Mouse (Mus musculus) liver, embryonic 14.5 days (tissue): ENCODE results near the gene Celf1. TPM values are rescaled to one million over a fixed set of nuclear protein-coding genes. Genes with fewer than 3 reads are reported as not detected.

Experiments used
- ATAC-seq: fragments of 200-750 bp; cut with Nextera tagmentation; 2 replicates; pipeline ENCODE4 v1.8.0; 2017; ENCODE audit warnings: moderate number of reproducible peaks, mild to moderate bottlenecking, moderate library complexity; ENCODE audit not compliant: insufficient read depth
- DNase-seq, 3 experiments: peaks; one replicate each; pipeline ENCODE4 v3.0.0-alpha.2; 2012 to 2013; ENCODE audit warnings: low read depth in 3 of 3, low spot score in 3 of 3
- H3K27ac ChIP-seq: fragments of 300-500 bp; sonication (generic); 2 replicates; pipeline ENCODE4 v1.5.1; 2014; ENCODE audit warnings: moderate library complexity, mild to moderate bottlenecking, control low read depth, inconsistent platforms
- H3K27me3 ChIP-seq: fragments of 300-500 bp; sonication (generic); 2 replicates; pipeline ENCODE4 v1.6.1; 2014; ENCODE audit warnings: mild to moderate bottlenecking, low read length, moderate library complexity; ENCODE audit not compliant: control insufficient read depth, insufficient read depth
- H3K36me3 ChIP-seq: fragments of 300-500 bp; sonication (generic); replicated peaks from 2 replicates; pipeline ENCODE4 v1.6.1; 2014; ENCODE audit warnings: low read depth; ENCODE audit not compliant: control insufficient read depth, insufficient read depth
- H3K4me1 ChIP-seq, 2 experiments: fragments of 200-500 bp in 1 of 2; fragments of 300-500 bp in 1 of 2; sonication (generic) in 1 of 2; replicated peaks; 2 replicates each; pipeline ENCODE4 v1.6.1; 2012 to 2014; ENCODE audit warnings: antibody characterized with exemption in 1 of 2, inconsistent platforms in 1 of 2, low read length in 1 of 2; ENCODE audit not compliant: control insufficient read depth in 2 of 2, insufficient read depth in 2 of 2
- H3K4me2 ChIP-seq: fragments of 300-500 bp; sonication (generic); 2 replicates; pipeline ENCODE4 v1.6.1; 2014; ENCODE audit warnings: low read depth, mild to moderate bottlenecking, control low read depth, moderate library complexity
- H3K4me3 ChIP-seq, 2 experiments: fragments of 200-500 bp in 1 of 2; fragments of 300-500 bp in 1 of 2; sonication (generic) in 1 of 2; 2 replicates each; pipeline ENCODE4 v1.5.1; 2012 to 2014; ENCODE audit warnings: low read depth in 2 of 2, low read length in 2 of 2, mild to moderate bottlenecking in 2 of 2, control low read depth in 1 of 2, inconsistent platforms in 1 of 2, moderate library complexity in 1 of 2; ENCODE audit not compliant: insufficient read depth in 1 of 2
- H3K9ac ChIP-seq: fragments of 300-500 bp; sonication (generic); replicated peaks from 2 replicates; pipeline ENCODE4 v1.6.1; 2014; ENCODE audit warnings: mild to moderate bottlenecking, control low read depth, moderate library complexity
- H3K9me3 ChIP-seq: fragments of 300-500 bp; sonication (generic); 2 replicates; pipeline ENCODE4 v1.6.1; 2016; ENCODE audit warnings: low read length, mixed read lengths; ENCODE audit not compliant: control insufficient read depth
- CTCF ChIP-seq: IDR thresholded peaks from 2 replicates; pipeline ENCODE4 v1.5.1; 2016; ENCODE audit warnings: antibody characterized with exemption, low read depth, control low read depth
- EP300 ChIP-seq: IDR thresholded peaks from 2 replicates; pipeline ENCODE4 v1.6.1; 2016; ENCODE audit warnings: antibody characterized with exemption, low read depth
- WGBS: fragments of 180-500 bp; shearing (Covaris S2); extraction: QIAGEN DNeasy Blood & Tissue Kit; methylation state at CpG from one replicate; pipeline ENCODE4 v1.1.7; 2014; ENCODE audit not compliant: insufficient replicate concordance; 5-methylcytosine and 5-hydroxymethylcytosine counted together
- polyA plus RNA-seq, 2 experiments: library from polyadenylated mRNA; depleted of rRNA in 1 of 2; stranded (reverse) in 1 of 2; unstranded in 1 of 2; fragments of >200 nt; fragmentation: Nextera tagmentation in 1 of 2; extraction: Ambion mirVana in 1 of 2; gene quantifications; 2 replicates each; pipeline versions ENCODE4 v1.2.1 to v1.2.3; 2012 to 2014

Gene Celf1
- polyA plus RNA-seq, 2 experiments: 33.5 to 37.9 TPM

DNA sequence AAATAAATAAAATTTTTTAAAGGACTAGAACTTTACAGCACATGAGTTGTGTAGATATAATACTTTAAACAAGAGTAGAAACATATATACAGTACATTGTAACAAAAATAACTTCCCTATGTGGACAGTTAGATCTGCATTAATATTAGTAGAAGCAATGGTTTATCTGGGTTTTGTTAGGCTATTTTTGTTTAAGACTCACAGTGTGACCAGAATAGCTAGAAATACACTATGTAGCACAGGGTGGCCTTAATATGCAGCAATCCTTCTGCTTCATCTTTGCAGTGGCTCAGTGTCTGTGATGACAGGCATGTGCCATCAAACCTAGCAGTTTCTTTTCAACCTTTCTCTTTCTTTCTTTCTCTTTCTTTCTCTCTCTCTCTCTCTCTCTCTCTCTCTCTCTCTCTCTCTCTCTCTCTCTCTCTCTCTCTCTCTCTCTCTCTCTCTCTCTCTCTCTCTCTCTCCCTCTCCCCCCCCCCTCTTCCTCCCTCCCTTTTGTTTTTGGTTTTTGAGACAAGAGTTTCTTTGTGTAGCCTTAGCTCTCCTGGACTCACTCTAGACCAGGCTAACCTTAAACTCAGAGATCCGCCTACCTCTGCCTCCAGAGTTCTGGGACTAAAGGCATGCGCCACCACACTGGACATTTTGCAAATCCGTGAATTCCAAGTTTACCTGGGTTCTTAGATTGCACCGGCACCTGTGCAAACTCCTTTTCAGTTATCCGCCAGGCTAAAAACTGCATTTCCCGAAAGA lies 113.2 kb downstream of the Celf1 start:
- Histone ChIP-seq H3K4me1 (peaks cover 6 to 18% of the 10 kb centered on the region in 2 experiments), H3K27ac (peak overlapping the region; percentile 62), H3K36me3 (peaks cover 30% of the 10 kb centered on the region), H3K9ac (peak overlapping the region; percentile 90), H3K9me3 (no peaks in the 10 kb centered on the region), H3K4me2 (peak overlapping the region; percentile 74), H3K4me3 (peak overlapping the region; percentile 81 to 93), H3K27me3 (no peaks in the 10 kb centered on the region)
- TF ChIP-seq CTCF: no peak
- TF ChIP-seq EP300: no peak
- peak; percentile 21; the same call in 1 of the 2 replicates for ATAC-seq
- 1% methylated on average over 6 of the region's 6 CpGs for WGBS
- DNase-seq: no peak

DNA sequence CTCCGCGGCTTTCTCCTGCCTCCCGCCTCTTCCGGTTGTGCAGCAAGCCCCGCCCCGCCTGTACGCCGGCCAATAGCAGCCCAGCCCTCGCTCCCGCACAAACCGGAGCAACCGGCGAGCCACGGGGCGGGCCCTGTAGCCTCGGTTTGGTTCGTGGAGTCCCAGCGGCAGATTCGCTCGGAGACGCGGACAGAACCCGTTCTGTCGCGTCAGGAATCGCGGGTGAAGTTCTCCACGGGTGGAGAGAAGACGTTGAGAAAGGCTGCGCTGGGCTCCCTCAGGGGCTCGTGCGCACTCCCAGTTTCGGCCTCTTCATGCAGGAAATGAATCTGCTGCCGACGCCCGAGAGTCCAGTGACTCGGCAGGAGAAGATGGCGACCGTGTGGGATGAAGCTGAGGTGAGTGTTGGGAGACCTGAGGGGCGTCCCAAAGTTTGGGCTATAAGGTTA lies 113.8 kb downstream of the Celf1 start, which contains the start of gene Psmc3:
Gene Psmc3 (plus strand): TSS at position 76 of the 449 bp plus-strand sequence.
- ATAC-seq (peak; percentile 99), DNase-seq (peak; percentile 86 to 88 (median 87))
- TF ChIP-seq CTCF (no peak), EP300 (no peak)
- peaks cover 36% of the 10 kb centered on the region for H3K36me3 ChIP-seq
- H3K9me3 ChIP-seq: no peaks in the 10 kb centered on the region
- under 1% methylated on average over 40 of the region's 40 CpGs for WGBS
- peaks cover 6 to 18% of the 10 kb centered on the region in 2 experiments for H3K4me1 ChIP-seq
- peak within 1 kb of the TSS; percentile 81 to 96 for H3K4me3 ChIP-seq
- H3K27ac ChIP-seq: peak within 1 kb of the TSS; percentile 62
- H3K9ac ChIP-seq: peak within 1 kb of the TSS; percentile 90
- H3K27me3 ChIP-seq: no peaks in the 10 kb centered on the region
- peak within 1 kb of the TSS; percentile 97 for H3K4me2 ChIP-seq

DNA sequence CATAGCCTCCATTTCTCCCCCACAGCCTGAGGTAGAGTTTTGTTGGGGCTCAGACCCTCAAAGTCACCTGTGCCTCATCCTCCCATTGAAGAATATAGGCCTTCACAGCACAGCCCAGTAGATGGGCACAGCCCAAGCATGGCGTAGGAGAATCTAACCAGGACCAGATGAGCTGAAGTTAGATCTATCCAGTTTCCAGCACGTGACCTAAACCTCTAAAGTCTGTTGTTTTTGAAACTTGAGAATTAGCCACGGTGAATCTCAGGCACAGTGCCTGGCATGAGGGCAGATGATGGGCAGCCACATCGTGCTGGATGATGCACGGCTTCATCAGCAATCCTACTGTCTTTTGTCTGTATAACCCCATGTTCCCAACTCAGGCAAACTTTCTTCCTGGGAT lies 118.3 kb downstream of the Celf1 start:
- Histone ChIP-seq H3K27me3 (no peaks in the 10 kb centered on the region), H3K4me2 (no peak overlapping the region), H3K4me3 (no peak overlapping the region), H3K36me3 (peaks cover 68% of the 10 kb centered on the region), H3K27ac (no peak overlapping the region), H3K4me1 (peaks cover 23 to 26% of the 10 kb centered on the region in 2 experiments), H3K9me3 (no peaks in the 10 kb centered on the region), H3K9ac (no peak overlapping the region)
- DNase-seq (no peak), ATAC-seq (no peak)
- TF ChIP-seq EP300 (no peak), CTCF (no peak)
- 86% methylated on average over 5 of the region's 5 CpGs for WGBS

DNA sequence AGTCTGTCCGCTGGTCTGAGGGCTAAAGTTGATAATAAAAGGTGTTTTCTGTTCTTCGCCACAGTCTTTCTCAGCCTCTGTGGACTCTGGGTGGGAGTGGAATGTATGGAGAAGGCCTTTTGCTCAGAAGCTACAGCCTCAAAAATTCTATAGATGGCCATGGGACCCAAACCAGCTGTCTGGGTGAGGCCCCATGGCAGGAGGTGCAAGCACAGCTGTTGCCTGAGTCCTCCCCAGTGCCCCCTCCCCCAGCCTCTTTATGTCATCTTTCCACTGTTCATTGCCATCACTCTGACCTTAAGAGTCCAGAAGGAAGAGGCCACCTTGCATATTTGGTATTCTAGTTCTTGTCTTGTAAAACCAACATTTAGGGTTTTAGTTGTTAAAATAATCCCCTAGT lies 119.2 kb downstream of the Celf1 start:
- Histone ChIP-seq H3K4me3 (no peak overlapping the region), H3K36me3 (peaks cover 75% of the 10 kb centered on the region), H3K27me3 (no peaks in the 10 kb centered on the region), H3K27ac (no peak overlapping the region), H3K4me1 (peaks cover 23 to 26% of the 10 kb centered on the region in 2 experiments), H3K9ac (no peak overlapping the region), H3K9me3 (no peaks in the 10 kb centered on the region), H3K4me2 (no peak overlapping the region)
- whole genome bisulfite sequencing: 91% methylated on average over 2 of the region's 2 CpGs
- no peak for DNase-seq
- no peak for TF ChIP-seq CTCF
- no peak for TF ChIP-seq EP300
- ATAC-seq: no peak

DNA sequence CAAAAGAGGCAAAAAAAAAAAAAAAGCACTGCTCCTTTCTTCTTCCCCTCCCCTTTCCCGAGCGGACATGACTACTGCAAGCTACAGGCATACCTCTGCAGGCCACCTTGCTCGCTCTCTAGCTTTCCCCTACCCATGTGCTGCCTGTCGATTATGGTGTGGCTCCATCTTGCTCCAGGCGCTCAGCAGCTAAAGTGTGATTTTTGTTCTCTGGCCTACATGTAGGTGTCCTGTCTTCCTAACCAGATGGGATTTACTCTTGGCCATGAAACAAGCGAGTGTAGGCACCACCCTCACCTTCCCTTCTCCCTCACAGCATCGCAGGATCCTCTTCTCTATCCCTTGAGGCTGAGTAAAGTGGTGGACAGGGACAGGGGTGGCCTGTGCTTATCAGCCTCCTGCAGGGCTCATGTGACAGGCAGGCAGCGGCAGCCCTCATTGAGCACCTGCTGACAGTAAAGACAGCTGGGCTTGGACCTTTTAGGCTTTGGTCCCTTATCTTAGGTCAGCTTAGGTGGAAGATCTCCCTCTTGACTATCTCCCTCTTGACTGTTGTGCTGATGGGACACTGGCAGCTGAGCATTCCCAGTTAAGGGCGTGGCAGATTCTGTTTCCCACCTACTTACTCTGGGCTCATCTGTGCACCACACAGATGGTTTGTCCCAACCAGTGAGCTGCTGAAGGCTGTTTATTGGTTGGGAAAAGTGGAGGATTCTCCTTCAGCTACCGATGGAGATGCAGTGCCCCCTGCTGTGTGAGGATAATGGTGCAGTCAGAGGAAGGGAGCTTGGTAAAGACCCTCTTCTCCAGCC lies 120.6 kb downstream of the Celf1 start:
- 49% methylated on average over 10 of the region's 10 CpGs for WGBS
- peaks cover 17% of the 10 kb centered on the region in 2 experiments for H3K4me1 ChIP-seq
- H3K27ac ChIP-seq: peak overlapping the region; percentile 71
- peak; percentile 79 for TF ChIP-seq EP300
- TF ChIP-seq CTCF: peak; percentile 79
- DNase-seq (peak; percentile 69 to 74 (median 70)), ATAC-seq (peak; percentile 93)
- H3K27me3 ChIP-seq: no peaks in the 10 kb centered on the region
- H3K9me3 ChIP-seq: no peaks in the 10 kb centered on the region
- H3K4me2 ChIP-seq: peak overlapping the region; percentile 25
- H3K36me3 ChIP-seq: peaks cover 72% of the 10 kb centered on the region
- H3K4me3 ChIP-seq: no peak overlapping the region
- H3K9ac ChIP-seq: peak overlapping the region; percentile 15
